Mouse (Mus musculus) midbrain, embryonic 11.5 days (tissue): ENCODE results near the gene Trpc7. TPM values are rescaled to one million over a fixed set of nuclear protein-coding genes. Genes with fewer than 3 reads are reported as not detected.

Experiments used
- ATAC-seq: fragments of 200-750 bp; cut with Nextera tagmentation; 2 replicates; pipeline ENCODE4 v1.8.0; 2017; ENCODE audit warnings: moderate TSS enrichment, moderate library complexity; ENCODE audit not compliant: low FRiP score
- DNase-seq: peaks from one replicate; pipeline ENCODE4 v3.0.0; 2015; ENCODE audit warnings: low spot score; ENCODE audit errors: missing footprints
- H3K27ac ChIP-seq: fragments of 300-500 bp; sonication (generic); 2 replicates; pipeline ENCODE4 v1.5.1; 2014; ENCODE audit warnings: low read depth, low read length
- H3K27me3 ChIP-seq: fragments of 300-500 bp; sonication (generic); 2 replicates; pipeline ENCODE4 v1.6.1; 2014; ENCODE audit warnings: mild to moderate bottlenecking, low read length, moderate library complexity, mixed read lengths; ENCODE audit not compliant: control insufficient read depth, insufficient read depth
- H3K36me3 ChIP-seq: fragments of 300-500 bp; sonication (generic); 2 replicates; pipeline ENCODE4 v1.6.1; 2014; ENCODE audit warnings: mild to moderate bottlenecking, low read length, moderate library complexity, mixed read lengths; ENCODE audit not compliant: control insufficient read depth, insufficient read depth
- H3K4me1 ChIP-seq: fragments of 300-500 bp; sonication (generic); 2 replicates; pipeline ENCODE4 v1.6.1; 2014; ENCODE audit warnings: low read length; ENCODE audit not compliant: control insufficient read depth, insufficient read depth
- H3K4me2 ChIP-seq: fragments of 300-500 bp; sonication (generic); 2 replicates; pipeline ENCODE4 v1.6.1; 2014; ENCODE audit warnings: mild to moderate bottlenecking, moderate library complexity
- H3K4me3 ChIP-seq: fragments of 300-500 bp; sonication (generic); 2 replicates; pipeline ENCODE4 v1.5.1; 2014; ENCODE audit warnings: low read depth, low read length
- H3K9ac ChIP-seq: fragments of 300-500 bp; sonication (generic); 2 replicates; pipeline ENCODE4 v1.6.1; 2014; ENCODE audit warnings: low read length
- H3K9me3 ChIP-seq: fragments of 300-500 bp; sonication (generic); 2 replicates; pipeline ENCODE4 v1.6.1; 2016; ENCODE audit warnings: low read length; ENCODE audit not compliant: control insufficient read depth
- WGBS: fragments of 180-500 bp; shearing (Covaris S2); extraction: QIAGEN DNeasy Blood & Tissue Kit; methylation state at CpG from one replicate; pipeline ENCODE4 v1.1.7; 2014; 5-methylcytosine and 5-hydroxymethylcytosine counted together
- polyA plus RNA-seq: library from polyadenylated mRNA; unstranded; fragments of >200 nt; fragmentation: Nextera tagmentation; extraction: Ambion mirVana; gene quantifications from 2 replicates; pipeline ENCODE4 v1.2.1, GENCODE M21; 2014

Trpc7 gene
- polyA plus RNA-seq, 1 experiment from 2014 or later: 0.05 TPM

GRCm38 (mm10) chr13:56762446-56763229 lies 133.2 kb downstream of the Trpc7 start:
- ATAC-seq (no peak), DNase-seq (no peak)
- Histone ChIP-seq H3K27ac (no peak overlapping the region), H3K4me2 (no peak overlapping the region), H3K27me3 (no peaks in the 10 kb centered on the region), H3K4me1 (peaks cover 8% of the 10 kb centered on the region), H3K9ac (no peak overlapping the region), H3K36me3 (no peaks in the 10 kb centered on the region), H3K9me3 (no peaks in the 10 kb centered on the region), H3K4me3 (no peak overlapping the region)
- 55% methylated on average over 13 of the region's 13 CpGs for WGBS

- peaks cover 14% of the 10 kb centered on the region for H3K27me3 ChIP-seq
- ATAC-seq (no peak), DNase-seq (peak; percentile 94)
- WGBS: 22% methylated on average over 6 of the region's 6 CpGs
- no peak overlapping the region for H3K4me3 ChIP-seq
- no peaks in the 10 kb centered on the region for H3K9me3 ChIP-seq
- H3K9ac ChIP-seq: no peak overlapping the region
- H3K36me3 ChIP-seq: no peaks in the 10 kb centered on the region
- H3K4me2 ChIP-seq: no peak overlapping the region
- no peak overlapping the region for H3K27ac ChIP-seq
- no peaks in the 10 kb centered on the region; the same call in 1 of the 2 replicates for H3K4me1 ChIP-seq
Observed at GRCm38 (mm10) chr13:56758492-56758891, 137.3 kb downstream of the Trpc7 start.

- no peak overlapping the region for H3K27ac ChIP-seq
- H3K36me3 ChIP-seq: no peaks in the 10 kb centered on the region
- H3K9ac ChIP-seq: no peak overlapping the region
- H3K9me3 ChIP-seq: no peaks in the 10 kb centered on the region
- peaks cover 12% of the 10 kb centered on the region for H3K4me1 ChIP-seq
- no peak for ATAC-seq
- no peak overlapping the region for H3K4me3 ChIP-seq
- H3K27me3 ChIP-seq: peaks cover 27% of the 10 kb centered on the region
- DNase-seq: no peak
- 72% methylated on average over 12 of the region's 12 CpGs for WGBS
- no peak overlapping the region for H3K4me2 ChIP-seq
Observed at GRCm38 (mm10) chr13:56757201-56757600, 138.6 kb downstream of the Trpc7 start.

GRCm38 (mm10) chr13:56755871-56756270 lies 139.9 kb downstream of the Trpc7 start:
- peaks cover 40% of the 10 kb centered on the region for H3K27me3 ChIP-seq
- WGBS: 70% methylated on average over 6 of the region's 6 CpGs
- no peak for DNase-seq

GRCm38 (mm10) chr13:56753192-56753951 lies 142.4 kb downstream of the Trpc7 start, which contains the start of gene Gm45623:
Gene Gm45623 (minus strand): TSS chr13:56753827.
- Histone ChIP-seq H3K36me3 (no peaks in the 10 kb centered on the region), H3K4me1 (peaks cover 14% of the 10 kb centered on the region), H3K27me3 (peaks cover 45% of the 10 kb centered on the region), H3K9ac (peak within 1 kb of the TSS; percentile 48), H3K4me3 (peak within 1 kb of the TSS; percentile 44), H3K4me2 (peak within 1 kb of the TSS; percentile 89), H3K9me3 (no peaks in the 10 kb centered on the region), H3K27ac (no peak within 1 kb of the TSS)
- peak; percentile 92 for DNase-seq
- 1% methylated on average over 68 of the region's 71 CpGs for WGBS
- ATAC-seq: no peak

More at GRCm38 (mm10) chr13:56755871-56756270, 139.9 kb downstream of the Trpc7 start:
- Histone ChIP-seq H3K4me2 (no peak overlapping the region), H3K9ac (no peak overlapping the region), H3K27ac (no peak overlapping the region), H3K9me3 (no peaks in the 10 kb centered on the region), H3K4me1 (peaks cover 14% of the 10 kb centered on the region), H3K36me3 (no peaks in the 10 kb centered on the region), H3K4me3 (no peak overlapping the region)
- ATAC-seq: no peak

- under 1% methylated on average over 41 of the region's 41 CpGs for WGBS
Observed at GRCm38 (mm10) chr13:56752474-56753191, 143.2 kb downstream of the Trpc7 start.

GRCm38 (mm10) chr13:56751774-56752173 lies 144.0 kb downstream of the Trpc7 start:
- no peak for ATAC-seq
- Histone ChIP-seq H3K9me3 (no peaks in the 10 kb centered on the region), H3K36me3 (no peaks in the 10 kb centered on the region), H3K9ac (no peak overlapping the region), H3K27ac (no peak overlapping the region), H3K4me2 (no peak overlapping the region), H3K4me1 (peaks cover 14% of the 10 kb centered on the region), H3K4me3 (no peak overlapping the region), H3K27me3 (peaks cover 45% of the 10 kb centered on the region)
- DNase-seq: no peak
- 11% methylated on average over 5 of the region's 5 CpGs for WGBS

More at GRCm38 (mm10) chr13:56752474-56753191, 143.2 kb downstream of the Trpc7 start:
- Histone ChIP-seq H3K27ac (no peak overlapping the region), H3K4me1 (peaks cover 14% of the 10 kb centered on the region), H3K36me3 (no peaks in the 10 kb centered on the region), H3K9me3 (no peaks in the 10 kb centered on the region), H3K9ac (peak overlapping the region; percentile 48), H3K4me2 (peak overlapping the region; percentile 89), H3K27me3 (peaks cover 45% of the 10 kb centered on the region), H3K4me3 (peak overlapping the region; percentile 44)
- DNase-seq (peak; percentile 94), ATAC-seq (peak; percentile 40; the same call in 1 of the 2 replicates)

- Histone ChIP-seq H3K4me1 (peaks cover 14% of the 10 kb centered on the region), H3K36me3 (no peaks in the 10 kb centered on the region), H3K9ac (no peak overlapping the region), H3K27ac (no peak overlapping the region), H3K9me3 (no peaks in the 10 kb centered on the region), H3K4me3 (no peak overlapping the region), H3K27me3 (peaks cover 40% of the 10 kb centered on the region), H3K4me2 (no peak overlapping the region)
- ATAC-seq (no peak), DNase-seq (no peak)
- 89% methylated on average over 7 of the region's 7 CpGs for WGBS
Observed at GRCm38 (mm10) chr13:56749377-56749776, 146.4 kb downstream of the Trpc7 start.
